Mouse (Mus musculus) splenic B cell, adult 2 months (primary cell): ENCODE results near the gene Smim10l1.
A peak's percentile ranks its signal among the peaks of the same experiment; 100 is the strongest.

Source experiments
- DNase-seq: peaks from one replicate; pipeline ENCODE4 v3.0.0-alpha.2; 2011; ENCODE audit warnings: low read depth, low spot score
- H3K27me3 ChIP-seq: 2 replicates; pipeline ENCODE4 v1.6.1; 2012; ENCODE audit warnings: mild to moderate bottlenecking, low read length, moderate library complexity, mixed read lengths; ENCODE audit not compliant: control insufficient read depth, poor library complexity, insufficient read depth, severe bottlenecking
- H3K36me3 ChIP-seq: 2 replicates; pipeline ENCODE4 v1.6.1; 2012; ENCODE audit warnings: mild to moderate bottlenecking, low read length, moderate library complexity, mixed read lengths; ENCODE audit not compliant: control insufficient read depth, poor library complexity, insufficient read depth, severe bottlenecking

The Smim10l1 gene

GRCm38 (mm10) chr6:133104609-133104921 is at the start of gene Smim10l1:
Smim10l1 (plus strand) TSS chr6:133104909.
- no peaks in the 10 kb centered on the region for H3K27me3 ChIP-seq
- DNase-seq, result no peak
- H3K36me3 ChIP-seq, result no peaks in the 10 kb centered on the region

GRCm38 (mm10) chr6:133055716-133056115 is 49.0 kb upstream of the Smim10l1 start, which contains the start of gene Tas2r140:
Tas2r140 (minus strand) TSS chr6:133055816.
- Histone ChIP-seq H3K27me3 (no peaks in the 10 kb centered on the region), H3K36me3 (no peaks in the 10 kb centered on the region)
- DNase-seq, result no peak

- Histone ChIP-seq H3K27me3 (no peaks in the 10 kb centered on the region), H3K36me3 (no peaks in the 10 kb centered on the region)
- DNase-seq, result no peak
Measured at GRCm38 (mm10) chr6:133092226-133092625, 12.5 kb upstream of the Smim10l1 start.

GRCm38 (mm10) chr6:133102430-133102829 is 2.3 kb upstream of the Smim10l1 start:
- no peaks in the 10 kb centered on the region for H3K36me3 ChIP-seq
- DNase-seq, result no peak
- H3K27me3 ChIP-seq, result no peaks in the 10 kb centered on the region

- Histone ChIP-seq H3K36me3 (no peaks in the 10 kb centered on the region), H3K27me3 (no peaks in the 10 kb centered on the region)
- peak; percentile 71 for DNase-seq
Measured at GRCm38 (mm10) chr6:133104922-133105859, 482 bp downstream of the Smim10l1 start.
